Mouse (Mus musculus) neural tube, embryonic 12.5 days (tissue): Measurements from ENCODE around the gene Spryd7. TPM values are rescaled to one million over a fixed set of nuclear protein-coding genes. Genes with fewer than 3 reads are reported as not detected.
"Not testable (repeated sequence)": the region's sequence is repeated elsewhere in the genome, so short reads cannot be mapped to it uniquely, and the experiment has no call there.

Source experiments
- ATAC-seq: fragments of 200-750 bp; cut with Nextera tagmentation; 2 replicates; pipeline ENCODE4 v1.8.0; 2017; ENCODE audit warnings: low read depth, mild to moderate bottlenecking, moderate TSS enrichment, moderate library complexity; ENCODE audit not compliant: low FRiP score
- H3K27ac ChIP-seq: fragments of 300-500 bp; sonication (generic); 2 replicates; pipeline ENCODE4 v1.5.1; 2016
- H3K27me3 ChIP-seq: fragments of 300-500 bp; sonication (generic); replicated peaks from 2 replicates; pipeline ENCODE4 v1.6.1; 2016; ENCODE audit warnings: mild to moderate bottlenecking
- H3K36me3 ChIP-seq: fragments of 300-500 bp; sonication (generic); 2 replicates; pipeline ENCODE4 v1.6.1; 2016; ENCODE audit warnings: mild to moderate bottlenecking
- H3K4me1 ChIP-seq: fragments of 300-500 bp; sonication (generic); 2 replicates; pipeline ENCODE4 v1.6.1; 2016
- H3K4me2 ChIP-seq: fragments of 300-500 bp; sonication (generic); replicated peaks from 2 replicates; pipeline ENCODE4 v1.6.1; 2016; ENCODE audit warnings: mild to moderate bottlenecking
- H3K4me3 ChIP-seq: fragments of 300-500 bp; sonication (generic); 2 replicates; pipeline ENCODE4 v1.5.1; 2016
- H3K9ac ChIP-seq: fragments of 300-500 bp; sonication (generic); 2 replicates; pipeline ENCODE4 v1.6.1; 2016; ENCODE audit warnings: mild to moderate bottlenecking
- H3K9me3 ChIP-seq: fragments of 300-500 bp; sonication (generic); 2 replicates; pipeline ENCODE4 v1.6.1; 2016; ENCODE audit warnings: mild to moderate bottlenecking
- WGBS: fragments of 180-500 bp; shearing (Covaris S2); methylation state at CpG from one replicate; pipeline ENCODE4 v1.1.7; 2016; 5-methylcytosine and 5-hydroxymethylcytosine counted together
- polyA plus RNA-seq: library from polyadenylated mRNA; unstranded; fragments of >200 nt; fragmentation: Nextera tagmentation; extraction: Ambion mirVana; gene quantifications from 2 replicates; pipeline ENCODE4 v1.2.1, GENCODE M21; 2016

The Spryd7 gene
- polyA plus RNA-seq, 1 experiment from 2014 or later = 22.5 TPM

- ATAC-seq = no peak
- Histone ChIP-seq H3K36me3 (no peaks in the 10 kb centered on the region), H3K4me2 (no peak overlapping the region), H3K9ac (no peak overlapping the region), H3K4me3 (no peak overlapping the region), H3K4me1 (0 out of 2 replicates have a peak, but pooled peaks cover 2% of the 10 kb centered on the region), H3K27me3 (no peaks in the 10 kb centered on the region), H3K27ac (no peak overlapping the region), H3K9me3 (no peaks in the 10 kb centered on the region)
- WGBS = 86% methylated on average over 10 of the region's 10 CpGs
Measured at GRCm38 (mm10) chr14:61575066-61575465, 18.4 kb upstream of the Spryd7 start.

- no peak overlapping the region for H3K27ac ChIP-seq
- no peak for ATAC-seq
- WGBS = 65% methylated on average over 2 of the region's 2 CpGs
- H3K9me3 ChIP-seq = no peaks in the 10 kb centered on the region
- 0 out of 2 replicates have a peak, but pooled peaks cover 2% of the 10 kb centered on the region for H3K4me1 ChIP-seq
- H3K9ac ChIP-seq = no peak overlapping the region
- no peaks in the 10 kb centered on the region for H3K27me3 ChIP-seq
- H3K4me3 ChIP-seq = no peak overlapping the region
- H3K36me3 ChIP-seq = no peaks in the 10 kb centered on the region
- H3K4me2 ChIP-seq = no peak overlapping the region
Measured at GRCm38 (mm10) chr14:61572131-61572530, 15.4 kb upstream of the Spryd7 start.

- 0 out of 2 replicates have a peak, but pooled peaks cover 2% of the 10 kb centered on the region for H3K4me1 ChIP-seq
- no peak overlapping the region for H3K27ac ChIP-seq
- no peaks in the 10 kb centered on the region for H3K36me3 ChIP-seq
- ATAC-seq = no peak
- no peaks in the 10 kb centered on the region for H3K9me3 ChIP-seq
- no peaks in the 10 kb centered on the region for H3K27me3 ChIP-seq
- H3K9ac ChIP-seq = no peak overlapping the region
- WGBS = 14% methylated on average over 4 of the region's 4 CpGs
- H3K4me2 ChIP-seq = no peak overlapping the region
- H3K4me3 ChIP-seq = no peak overlapping the region
Measured at GRCm38 (mm10) chr14:61571366-61571765, 14.7 kb upstream of the Spryd7 start.

- no peaks in the 10 kb centered on the region for H3K36me3 ChIP-seq
- H3K27ac ChIP-seq = no peak overlapping the region
- H3K4me2 ChIP-seq = no peak overlapping the region
- H3K9me3 ChIP-seq = no peaks in the 10 kb centered on the region
- H3K9ac ChIP-seq = no peak overlapping the region
- 0 out of 2 replicates have a peak, but pooled peaks cover 2% of the 10 kb centered on the region for H3K4me1 ChIP-seq
- H3K4me3 ChIP-seq = no peak overlapping the region
- 66% methylated on average over 2 of the region's 2 CpGs for WGBS
- no peaks in the 10 kb centered on the region for H3K27me3 ChIP-seq
- ATAC-seq = no peak
Measured at GRCm38 (mm10) chr14:61569344-61569743, 12.7 kb upstream of the Spryd7 start.

- not testable (repeated sequence) for H3K9me3 ChIP-seq, ATAC-seq, H3K4me1 ChIP-seq, H3K4me3 ChIP-seq, H3K27ac ChIP-seq, H3K9ac ChIP-seq, H3K27me3 ChIP-seq, H3K4me2 ChIP-seq, H3K36me3 ChIP-seq
- WGBS = 92% methylated on average over 4 of the region's 4 CpGs
Measured at GRCm38 (mm10) chr14:61566211-61566610, 9.5 kb upstream of the Spryd7 start.

- Histone ChIP-seq H3K4me3 (no peak overlapping the region), H3K4me2 (no peak overlapping the region), H3K9ac (no peak overlapping the region), H3K27ac (no peak overlapping the region), H3K9me3 (no peaks in the 10 kb centered on the region), H3K4me1 (0 out of 2 replicates have a peak, but pooled peaks cover 5% of the 10 kb centered on the region), H3K27me3 (no peaks in the 10 kb centered on the region), H3K36me3 (no peaks in the 10 kb centered on the region)
- ATAC-seq = no peak
- WGBS = 71% methylated on average over 3 of the region's 3 CpGs
Measured at GRCm38 (mm10) chr14:61559856-61560255, 3.2 kb upstream of the Spryd7 start.

GRCm38 (mm10) chr14:61558901-61559300 lies 2.2 kb upstream of the Spryd7 start:
- no peak overlapping the region for H3K27ac ChIP-seq
- no peak overlapping the region for H3K9ac ChIP-seq
- no peaks in the 10 kb centered on the region for H3K36me3 ChIP-seq
- H3K4me2 ChIP-seq = no peak overlapping the region
- WGBS = 91% methylated on average over 6 of the region's 6 CpGs
- 0 out of 2 replicates have a peak, but pooled peaks cover 5% of the 10 kb centered on the region for H3K4me1 ChIP-seq
- no peaks in the 10 kb centered on the region for H3K27me3 ChIP-seq
- ATAC-seq = no peak
- H3K9me3 ChIP-seq = no peaks in the 10 kb centered on the region
- no peak overlapping the region for H3K4me3 ChIP-seq

GRCm38 (mm10) chr14:61555931-61556288 lies 776 bp downstream of the Spryd7 start:
- no peaks in the 10 kb centered on the region for H3K36me3 ChIP-seq
- ATAC-seq = no peak
- peak overlapping the region; percentile 71 for H3K9ac ChIP-seq
- H3K9me3 ChIP-seq = no peaks in the 10 kb centered on the region
- 0 out of 2 replicates have a peak, but pooled peaks cover 5% of the 10 kb centered on the region for H3K4me1 ChIP-seq
- peak overlapping the region; percentile 88 for H3K4me2 ChIP-seq
- no peak overlapping the region for H3K27ac ChIP-seq
- WGBS = 17% methylated on average over 6 of the region's 6 CpGs
- peak overlapping the region; percentile 68 for H3K4me3 ChIP-seq
- H3K27me3 ChIP-seq = no peaks in the 10 kb centered on the region

- no peaks in the 10 kb centered on the region for H3K4me1 ChIP-seq
- H3K27me3 ChIP-seq = no peaks in the 10 kb centered on the region
- 85% methylated on average over 1 of the region's 1 CpGs for WGBS
- no peak for ATAC-seq
- no peaks in the 10 kb centered on the region for H3K36me3 ChIP-seq
- no peak overlapping the region for H3K4me2 ChIP-seq
- H3K9me3 ChIP-seq = no peaks in the 10 kb centered on the region
- no peak overlapping the region for H3K27ac ChIP-seq
- H3K4me3 ChIP-seq = no peak overlapping the region
- H3K9ac ChIP-seq = no peak overlapping the region
Measured at GRCm38 (mm10) chr14:61548614-61549013, 8.1 kb downstream of the Spryd7 start.

GRCm38 (mm10) chr14:61537772-61538171 lies 18.9 kb downstream of the Spryd7 start:
- not testable (repeated sequence) for H3K9me3 ChIP-seq, H3K27ac ChIP-seq, H3K4me2 ChIP-seq, H3K9ac ChIP-seq, H3K4me3 ChIP-seq, H3K36me3 ChIP-seq, H3K27me3 ChIP-seq, H3K4me1 ChIP-seq, ATAC-seq
- WGBS = 83% methylated on average over 10 of the region's 11 CpGs

GRCm38 (mm10) chr14:61536631-61537264 lies 19.9 kb downstream of the Spryd7 start:
- peaks cover 4% of the 10 kb centered on the region for H3K36me3 ChIP-seq
- WGBS = 94% methylated on average over 5 of the region's 5 CpGs

GRCm38 (mm10) chr14:61535811-61536210 lies 20.9 kb downstream of the Spryd7 start:
- no peaks in the 10 kb centered on the region for H3K4me1 ChIP-seq
- H3K4me3 ChIP-seq = no peak overlapping the region

More at GRCm38 (mm10) chr14:61536631-61537264, 19.9 kb downstream of the Spryd7 start:
- Histone ChIP-seq H3K27ac (no peak overlapping the region), H3K4me3 (no peak overlapping the region), H3K9me3 (no peaks in the 10 kb centered on the region), H3K9ac (no peak overlapping the region), H3K4me1 (no peaks in the 10 kb centered on the region), H3K27me3 (no peaks in the 10 kb centered on the region), H3K4me2 (no peak overlapping the region)
- ATAC-seq = no peak

GRCm38 (mm10) chr14:61530966-61531365 lies 25.7 kb downstream of the Spryd7 start:
- H3K9ac ChIP-seq = no peak overlapping the region
- H3K36me3 ChIP-seq = peaks cover 4% of the 10 kb centered on the region
- H3K27me3 ChIP-seq = no peaks in the 10 kb centered on the region
- H3K4me2 ChIP-seq = no peak overlapping the region
- H3K27ac ChIP-seq = no peak overlapping the region
- H3K4me1 ChIP-seq = no peaks in the 10 kb centered on the region
- ATAC-seq = no peak
- H3K4me3 ChIP-seq = no peak overlapping the region
- H3K9me3 ChIP-seq = no peaks in the 10 kb centered on the region

More at GRCm38 (mm10) chr14:61535811-61536210, 20.9 kb downstream of the Spryd7 start:
- peaks cover 4% of the 10 kb centered on the region for H3K36me3 ChIP-seq
- no peaks in the 10 kb centered on the region for H3K9me3 ChIP-seq
- H3K27ac ChIP-seq = no peak overlapping the region
- ATAC-seq = no peak
- no peak overlapping the region for H3K9ac ChIP-seq
- H3K4me2 ChIP-seq = no peak overlapping the region
- no peaks in the 10 kb centered on the region for H3K27me3 ChIP-seq
- WGBS = 92% methylated on average over 3 of the region's 3 CpGs
